Mouse (Mus musculus): ENCODE data around the gene Hist1h3e.
"Not testable (repeated sequence)": the region's sequence is repeated elsewhere in the genome, so short reads cannot be mapped to it uniquely, and the experiment has no call there.

The Hist1h3e gene

DNA sequence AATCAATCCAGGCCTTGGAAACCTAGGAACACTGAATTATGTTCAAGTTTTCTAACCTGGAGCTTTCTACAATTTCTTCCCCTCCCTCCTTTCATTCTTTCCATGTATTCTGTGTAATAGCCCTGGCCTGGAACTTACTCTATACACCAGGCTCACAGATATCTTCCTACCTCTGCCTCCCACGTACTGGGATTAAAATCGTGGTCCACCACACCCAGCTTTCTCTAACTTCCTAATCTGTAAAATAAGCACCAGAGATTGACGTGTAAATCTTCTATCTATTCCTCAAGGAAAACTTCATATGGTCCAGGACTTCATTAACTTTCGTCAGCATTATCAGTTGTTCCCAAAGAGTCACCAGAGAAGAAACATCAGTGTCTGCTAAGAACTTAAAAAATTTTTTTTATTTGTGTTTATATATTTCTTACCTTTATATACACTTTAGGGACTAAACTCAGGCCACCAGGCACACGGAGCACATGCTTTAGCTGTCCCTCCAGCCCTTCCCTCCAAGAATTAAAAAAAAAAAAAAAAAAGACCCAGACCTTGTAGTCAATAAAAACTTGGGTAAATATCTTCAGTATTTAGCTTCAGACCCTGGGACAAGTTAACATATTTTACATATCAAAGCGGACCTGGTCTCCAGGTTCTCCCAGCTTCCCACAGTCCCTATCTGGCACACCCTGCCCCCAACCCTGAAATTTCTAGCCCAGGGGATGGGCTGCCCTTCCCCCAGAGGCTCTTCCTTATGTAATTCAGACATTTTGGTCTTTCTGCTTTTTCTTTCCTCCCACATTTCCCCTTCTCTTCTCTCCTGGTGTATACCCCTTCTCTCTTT, 20.3 kb upstream of the Hist1h3e start:
- no peak for DNase-seq

- DNase-seq: peak; percentile 92 to 94
These were observed 19.4 kb upstream of the Hist1h3e start, which contains the start of gene Hist1h4d for GRCm38 (mm10) chr13:23581408-23582218. Gene Hist1h4d (plus strand): TSS chr13:23581598.

- DNase-seq: no peak
These were observed 15.7 kb upstream of the Hist1h3e start for GRCm38 (mm10) chr13:23577835-23578234.

DNA sequence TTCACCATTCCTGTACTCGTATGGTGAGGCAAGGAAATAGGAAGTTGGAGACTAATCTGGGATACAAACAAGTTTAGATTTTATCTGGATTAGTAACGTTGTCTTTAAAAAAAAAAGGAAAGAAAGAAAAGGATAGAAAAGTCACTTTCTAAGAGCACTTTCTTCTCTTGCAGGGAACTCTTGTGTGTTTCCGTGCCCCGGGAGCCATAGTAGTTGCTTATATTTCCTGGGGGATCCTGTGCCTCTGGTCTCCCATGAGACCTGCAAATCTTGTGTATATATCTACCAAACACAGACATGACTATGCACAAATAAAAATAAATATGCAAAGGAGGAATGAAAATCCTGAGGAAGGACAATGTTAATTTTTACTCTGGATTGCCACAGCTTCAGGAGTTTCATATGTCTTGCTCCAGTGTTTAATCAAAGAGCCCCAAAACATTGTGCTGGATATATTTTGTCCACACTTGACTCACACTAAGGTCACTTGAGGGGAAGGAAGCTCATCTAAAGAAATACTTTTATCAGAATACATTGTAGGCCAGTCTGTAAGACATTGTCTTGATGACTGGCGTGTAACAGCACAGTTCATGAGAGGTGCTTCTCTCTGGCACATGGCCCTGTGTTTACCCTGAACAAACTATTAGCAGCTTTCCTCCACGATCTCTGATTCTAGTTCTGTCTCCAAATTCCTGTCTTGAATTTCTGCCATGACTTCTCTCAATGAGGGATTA, 14.9 kb upstream of the Hist1h3e start:
- no peak for DNase-seq

DNA sequence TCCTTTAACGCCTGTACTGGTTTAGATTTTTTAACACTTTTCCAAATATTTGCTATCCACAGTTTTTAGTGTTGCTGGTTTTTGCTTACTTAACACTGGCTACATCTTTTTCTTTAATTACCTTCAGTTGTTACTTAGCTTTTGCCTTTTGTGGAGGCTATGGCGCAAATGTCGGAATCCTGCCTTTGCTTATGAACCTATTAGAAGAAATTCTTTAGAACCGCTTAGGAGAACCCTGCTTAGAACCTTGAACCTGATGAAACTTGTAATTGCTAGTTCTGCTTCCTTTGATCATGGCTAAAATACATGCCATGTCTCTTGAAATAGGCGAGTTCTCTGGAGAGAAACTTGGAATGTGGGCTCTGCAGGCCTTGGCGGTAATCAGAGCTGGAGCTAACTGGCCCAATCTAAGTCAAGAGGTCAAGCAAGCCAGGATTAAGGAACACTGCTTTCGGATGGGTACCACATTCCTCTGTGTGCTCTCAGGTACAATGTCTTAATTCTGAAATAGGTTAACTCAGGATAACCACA, 14.2 kb upstream of the Hist1h3e start:
- DNase-seq: peak in 1 of 2 experiments; percentile 22

DNA sequence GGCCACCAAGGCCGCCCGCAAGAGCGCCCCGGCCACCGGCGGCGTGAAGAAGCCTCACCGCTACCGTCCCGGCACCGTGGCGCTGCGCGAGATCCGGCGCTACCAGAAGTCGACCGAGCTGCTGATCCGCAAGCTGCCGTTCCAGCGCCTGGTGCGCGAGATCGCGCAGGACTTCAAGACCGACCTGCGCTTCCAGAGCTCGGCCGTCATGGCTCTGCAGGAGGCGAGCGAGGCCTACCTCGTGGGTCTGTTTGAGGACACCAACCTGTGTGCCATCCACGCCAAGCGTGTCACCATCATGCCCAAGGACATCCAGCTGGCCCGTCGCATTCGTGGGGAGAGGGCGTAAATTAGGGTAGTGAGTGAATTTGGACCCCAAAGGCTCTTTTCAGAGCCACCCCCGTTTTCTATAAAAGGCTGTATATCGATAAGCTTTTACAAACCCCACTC, 13.7 kb upstream of the Hist1h3e start:
- DNase-seq: peak in 1 of 2 experiments; percentile 39

DNA sequence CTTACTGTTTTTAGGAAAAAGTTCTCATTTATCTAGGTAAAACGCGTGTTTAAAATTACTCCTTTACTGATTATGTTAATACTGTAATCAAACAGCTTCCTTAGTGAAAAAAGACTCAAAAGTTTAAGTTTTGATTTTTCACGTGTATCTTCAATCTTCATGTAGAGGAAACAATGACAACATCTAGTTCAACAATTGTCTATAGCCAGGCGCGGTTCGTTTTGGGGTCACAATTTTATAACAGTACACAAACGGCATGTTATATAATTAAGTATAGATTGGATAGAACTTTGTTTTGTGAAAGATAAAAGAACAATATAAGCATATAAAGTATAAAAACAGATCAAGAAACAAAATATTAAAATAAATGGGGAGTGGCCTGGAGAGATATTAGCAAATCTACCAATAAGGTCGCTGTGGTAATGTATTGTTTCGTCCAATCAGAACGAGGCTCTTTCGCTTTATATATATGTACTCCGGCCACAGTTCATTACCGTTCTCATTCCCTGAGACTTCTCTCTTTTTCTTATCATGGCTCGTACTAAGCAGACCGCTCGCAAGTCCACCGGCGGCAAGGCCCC, 13.2 kb upstream of the Hist1h3e start, which contains the start of gene Hist1h3d:
Hist1h3d (plus strand) TSS at position 493 of the 581 bp plus-strand sequence.
- DNase-seq: peak in 1 of 2 experiments; percentile 66

DNA sequence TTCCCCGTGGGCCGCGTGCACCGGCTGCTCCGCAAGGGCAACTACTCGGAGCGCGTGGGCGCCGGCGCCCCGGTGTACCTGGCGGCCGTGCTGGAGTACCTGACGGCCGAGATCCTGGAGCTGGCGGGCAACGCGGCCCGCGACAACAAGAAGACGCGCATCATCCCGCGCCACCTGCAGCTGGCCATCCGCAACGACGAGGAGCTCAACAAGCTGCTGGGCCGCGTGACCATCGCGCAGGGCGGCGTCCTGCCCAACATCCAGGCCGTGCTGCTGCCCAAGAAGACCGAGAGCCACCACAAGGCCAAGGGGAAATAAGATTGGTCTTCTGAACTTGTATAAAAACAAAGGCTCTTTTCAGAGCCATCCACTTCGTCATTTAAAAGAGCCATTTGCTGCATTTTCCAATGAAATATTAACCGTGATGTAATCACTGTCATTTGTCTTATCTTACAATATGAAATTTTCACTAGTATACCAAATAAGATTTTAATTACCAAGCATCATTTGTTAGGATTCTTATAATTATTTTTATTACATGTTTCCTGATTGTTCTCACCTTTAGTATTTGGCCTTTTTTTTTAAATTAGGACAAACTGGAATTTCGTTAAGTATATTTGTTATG, 12.5 kb upstream of the Hist1h3e start:
- not testable (repeated sequence) for DNase-seq

GRCm38 (mm10) chr13:23573898-23574524, 11.8 kb upstream of the Hist1h3e start, which contains the start of the genes Hist1h2bf and Hist1h2ad:
Gene Hist1h2bf (minus strand): TSS chr13:23574196.
Gene Hist1h2ad (plus strand): TSS chr13:23574381.
- DNase-seq: peak; percentile 88 to 94

DNA sequence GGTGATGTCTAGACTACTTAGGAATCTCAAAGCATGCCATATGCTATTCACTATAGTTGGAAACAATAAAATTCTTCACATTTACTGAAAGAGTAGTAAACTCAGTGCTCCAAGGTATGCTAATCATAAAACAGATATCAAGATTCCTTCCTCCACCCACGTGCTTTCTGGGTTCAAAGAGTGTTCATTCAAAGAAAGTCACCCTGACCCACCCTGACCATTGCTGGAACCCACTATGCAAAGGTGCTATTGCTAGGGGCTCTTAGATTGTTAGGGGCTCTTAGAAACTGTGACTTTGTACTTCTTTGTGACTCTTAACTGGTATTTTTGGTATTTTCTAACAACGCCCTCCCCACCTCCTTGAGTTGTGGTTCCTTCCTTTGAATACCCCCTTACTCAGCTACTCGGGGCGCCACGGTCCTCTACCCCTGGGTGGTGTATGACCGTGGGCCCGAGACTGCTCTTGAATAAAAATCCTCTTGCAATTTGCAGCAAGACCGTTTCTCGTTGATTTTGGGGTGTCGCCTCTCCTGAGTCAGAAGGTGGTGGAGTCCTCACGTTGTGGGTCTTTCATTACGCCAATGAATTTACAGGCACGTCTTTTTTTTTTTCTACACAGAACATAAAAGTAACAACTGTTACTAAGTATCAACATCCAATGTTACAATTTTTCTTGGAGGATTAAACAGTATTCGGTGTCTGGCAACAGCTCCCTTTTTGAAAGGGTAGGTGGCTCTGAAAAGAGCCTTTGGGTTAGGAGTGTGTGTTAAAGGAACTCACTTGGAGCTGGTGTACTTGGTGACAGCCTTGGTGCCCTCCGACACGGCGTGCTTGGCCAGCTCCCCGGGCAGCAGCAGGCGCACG, 11.1 kb upstream of the Hist1h3e start:
- DNase-seq: peak in 1 of 2 experiments; percentile 18

DNA sequence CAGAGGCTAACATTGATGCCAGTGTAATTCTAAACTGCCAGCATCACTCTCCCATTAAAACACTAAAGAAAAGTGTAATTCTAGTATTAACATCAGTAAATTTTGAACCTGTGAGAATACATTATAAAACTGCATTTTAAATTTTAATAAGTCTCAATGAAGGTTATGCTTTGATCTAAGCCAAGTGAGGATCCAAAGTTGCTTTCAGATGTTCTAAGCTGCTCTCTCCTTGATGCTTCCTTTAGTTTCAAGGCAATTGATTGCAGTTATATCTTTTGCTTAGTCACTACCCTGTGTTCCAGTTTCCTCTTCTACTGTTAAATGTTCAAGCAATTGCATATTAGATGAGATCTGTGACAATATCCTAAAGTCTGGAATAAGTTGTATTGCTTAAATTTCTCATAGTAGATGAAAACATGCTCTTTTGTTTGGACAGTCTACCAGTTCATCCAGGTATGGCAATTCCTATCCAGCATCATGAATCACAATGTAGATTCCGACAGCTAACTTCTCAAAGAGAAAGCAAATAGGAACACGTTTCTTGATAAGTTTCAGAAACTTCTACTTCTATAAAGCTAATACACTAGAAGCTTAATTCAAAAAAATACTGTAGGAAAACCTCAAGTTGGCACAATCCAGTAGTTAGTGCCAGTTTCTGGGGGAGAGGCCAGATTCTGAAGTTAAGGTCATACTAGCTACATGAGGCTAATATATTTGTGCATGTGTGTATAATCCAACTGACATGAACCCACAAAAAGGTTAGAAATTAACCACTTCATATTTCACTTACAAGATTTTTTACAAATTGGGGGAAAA, 10.3 kb upstream of the Hist1h3e start:
- no peak for DNase-seq

DNA sequence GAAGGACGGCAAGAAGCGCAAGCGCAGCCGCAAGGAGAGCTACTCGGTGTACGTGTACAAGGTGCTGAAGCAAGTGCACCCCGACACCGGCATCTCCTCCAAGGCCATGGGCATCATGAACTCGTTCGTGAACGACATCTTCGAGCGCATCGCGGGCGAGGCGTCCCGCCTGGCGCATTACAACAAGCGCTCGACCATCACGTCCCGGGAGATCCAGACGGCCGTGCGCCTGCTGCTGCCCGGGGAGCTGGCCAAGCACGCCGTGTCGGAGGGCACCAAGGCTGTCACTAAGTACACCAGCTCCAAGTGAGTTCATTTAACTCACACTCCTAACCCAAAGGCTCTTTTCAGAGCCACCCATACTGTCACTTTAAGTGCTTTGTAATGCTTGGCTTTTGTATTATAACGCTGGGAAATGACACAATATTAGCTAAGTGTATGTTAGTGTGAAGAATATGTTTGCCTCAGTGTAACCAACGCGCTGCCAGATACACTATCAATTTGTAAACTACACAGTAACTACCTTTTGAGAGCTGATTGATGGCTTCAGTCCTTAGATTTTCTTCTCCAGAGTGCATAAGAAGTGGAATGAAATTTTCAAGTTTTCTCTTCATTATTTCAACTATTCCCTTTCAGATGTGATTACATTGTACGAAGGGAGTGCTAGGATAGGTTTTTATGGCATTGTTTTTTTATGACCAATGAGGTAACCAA, 9.5 kb upstream of the Hist1h3e start:
- DNase-seq: peak in 1 of 2 experiments; percentile 39

DNA sequence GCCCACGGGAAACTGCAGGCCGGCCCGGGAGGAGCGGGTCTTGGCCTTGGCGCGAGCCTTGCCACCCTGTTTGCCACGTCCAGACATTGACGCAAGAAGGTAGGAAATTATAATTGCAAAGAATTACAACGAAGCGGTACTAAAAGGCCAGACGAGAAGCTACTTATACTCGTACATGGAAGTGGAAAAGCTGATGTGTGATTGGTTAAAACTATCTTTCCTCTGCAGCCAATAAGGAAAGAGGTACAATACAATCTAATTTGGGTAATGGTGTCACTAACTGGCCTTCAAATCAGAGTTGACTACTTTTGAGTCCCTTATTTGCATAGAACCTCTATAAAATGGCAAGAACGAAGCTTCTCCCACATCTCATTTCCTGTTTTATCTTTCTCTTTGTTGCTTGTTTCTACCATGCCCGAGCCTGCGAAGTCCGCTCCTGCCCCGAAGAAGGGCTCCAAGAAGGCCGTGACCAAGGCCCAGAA, 8.9 kb upstream of the Hist1h3e start, which contains the start of the genes Hist1h2ae and Hist1h2bg:
Hist1h2ae (minus strand) TSS at position 199 of the 482 bp plus-strand sequence.
Hist1h2bg (plus strand) TSS at position 375 of the 482 bp plus-strand sequence.
- DNase-seq: peak; percentile 64 to 79

DNA sequence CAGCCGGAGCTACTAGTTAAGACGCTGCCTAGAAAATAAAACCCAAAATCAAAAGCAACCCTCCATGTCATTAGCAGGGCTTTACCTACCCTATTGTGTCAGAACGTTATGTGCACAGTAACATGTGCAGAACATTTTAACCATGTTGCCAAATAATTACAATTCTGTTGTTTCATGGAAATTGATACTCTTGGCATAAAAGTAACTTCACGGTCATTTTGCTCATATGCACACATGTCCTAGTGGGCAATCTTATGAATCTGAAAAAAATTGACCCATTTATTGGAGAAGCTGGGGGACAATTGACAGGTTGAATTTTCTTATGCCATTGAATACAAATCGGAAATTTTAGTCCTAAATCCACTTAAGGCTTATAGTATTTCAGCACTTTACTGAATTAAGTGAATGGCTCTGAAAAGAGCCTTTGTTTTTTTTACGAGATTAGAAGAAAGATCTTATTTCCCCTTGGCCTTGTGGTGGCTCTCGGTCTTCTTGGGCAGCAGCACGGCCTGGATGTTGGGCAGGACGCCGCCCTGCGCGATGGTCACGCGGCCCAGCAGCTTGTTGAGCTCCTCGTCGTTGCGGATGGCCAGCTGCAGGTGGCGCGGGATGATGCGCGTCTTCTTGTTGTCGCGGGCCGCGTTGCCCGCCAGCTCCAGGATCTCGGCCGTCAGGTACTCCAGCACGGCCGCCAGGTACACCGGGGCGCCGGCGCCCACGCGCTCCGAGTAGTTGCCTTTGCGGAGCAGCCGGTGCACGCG, 8.3 kb upstream of the Hist1h3e start:
- DNase-seq: not testable (repeated sequence)

DNA sequence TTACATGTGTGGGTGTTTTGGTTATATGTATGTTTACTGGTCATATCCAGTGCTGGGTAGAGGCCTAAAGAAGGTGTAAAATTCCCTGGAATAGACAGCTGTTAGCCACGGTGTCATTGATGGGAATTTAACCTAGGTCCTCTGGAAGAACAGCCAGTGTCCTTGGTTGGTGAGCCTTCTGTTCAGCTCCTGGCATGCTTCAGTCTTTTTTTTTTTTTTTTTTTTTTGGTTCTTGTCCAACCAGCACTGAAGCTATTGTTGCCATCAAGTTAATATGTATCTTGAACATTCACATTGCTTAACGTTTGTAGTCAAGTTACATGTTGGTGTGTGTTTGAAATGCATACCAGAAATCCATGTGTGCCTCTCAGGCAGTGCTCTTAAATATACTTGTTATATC, 2.3 kb upstream of the Hist1h3e start:
- no peak for DNase-seq

DNA sequence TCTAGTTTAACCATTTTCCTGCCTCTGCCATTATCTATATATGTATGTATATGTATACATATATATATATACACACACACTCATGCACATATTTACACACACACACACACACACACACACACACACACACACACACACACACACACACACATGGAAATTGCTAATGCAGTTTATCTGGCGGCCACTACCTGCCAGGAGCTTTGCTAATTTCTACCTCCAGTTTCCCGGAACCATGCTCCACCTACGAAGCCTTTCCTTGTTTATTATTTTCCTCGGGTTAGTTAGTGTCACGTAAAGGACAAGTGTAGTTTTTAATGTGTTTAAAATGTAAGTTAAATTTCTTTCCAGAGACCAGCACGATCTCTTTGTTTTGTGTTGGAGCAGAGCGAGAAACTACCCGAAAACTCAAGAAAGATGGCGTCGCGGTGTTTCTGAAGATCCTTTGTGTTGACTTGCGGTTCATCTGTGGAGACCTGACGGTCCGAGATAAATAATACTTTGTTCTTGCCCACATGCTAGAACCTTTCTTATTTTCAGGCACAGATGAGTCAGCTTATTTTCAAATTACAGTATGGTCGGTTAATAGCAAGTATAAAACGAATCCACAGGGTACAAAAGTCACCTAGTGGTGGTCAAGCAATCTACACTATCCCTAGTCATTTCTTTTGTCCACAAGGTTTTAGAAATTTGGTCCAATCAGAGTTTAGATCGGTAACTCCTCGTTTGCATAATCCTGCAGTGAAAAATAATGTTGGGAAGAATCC, 712 bp upstream of the Hist1h3e start:
- peak; percentile 44 to 70 for DNase-seq
